Mouse (Mus musculus) embryo, embryonic 11.5 days (tissue): ENCODE measurements around the gene Tmprss9.

ENCODE experiments used
- DNase-seq: peaks from one replicate; pipeline ENCODE4 v3.0.0-alpha.2; 2012; ENCODE audit warnings: low read depth, low spot score

Gene Tmprss9

DNA sequence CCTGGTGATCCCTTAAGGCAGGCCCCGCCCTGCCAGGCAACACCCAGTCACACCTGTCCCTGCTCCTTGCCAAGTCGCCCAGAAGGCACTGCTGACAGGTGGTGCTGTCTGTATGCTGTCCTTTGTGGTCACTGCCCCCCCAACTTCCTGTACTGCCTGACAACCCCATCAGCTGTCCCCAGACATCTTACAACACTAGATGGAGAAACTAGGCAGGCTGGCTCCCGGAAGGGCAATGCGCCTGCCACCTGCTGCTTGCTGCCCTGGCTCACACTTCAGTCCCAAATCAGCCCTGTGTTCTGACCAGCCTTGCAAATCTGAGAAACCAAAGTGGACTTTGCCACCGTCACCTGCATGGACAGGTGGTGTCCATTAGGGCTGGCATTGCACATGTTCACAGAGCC is 42.6 kb downstream of the Tmprss9 start:
- no peak for DNase-seq

DNA sequence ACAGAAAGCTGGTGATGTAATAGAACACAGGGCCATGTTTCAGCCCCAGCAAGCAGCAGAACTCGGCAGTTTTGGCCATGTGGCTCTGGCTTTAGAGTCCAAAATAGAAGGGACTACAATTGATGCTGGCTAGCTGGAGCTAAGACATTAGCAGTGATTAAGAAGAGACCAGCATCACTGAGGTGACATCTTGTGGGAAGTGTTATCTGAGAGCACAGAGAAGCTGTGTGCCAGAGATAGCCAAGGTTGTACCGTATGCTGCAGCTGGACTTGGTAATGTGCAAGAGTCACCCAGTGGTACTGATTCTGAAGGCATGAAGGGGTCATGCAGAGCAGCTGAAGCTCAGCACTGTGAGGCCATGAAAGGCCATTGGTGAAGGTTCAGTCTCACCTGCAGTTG is 43.6 kb downstream of the Tmprss9 start:
- DNase-seq, result no peak

DNA sequence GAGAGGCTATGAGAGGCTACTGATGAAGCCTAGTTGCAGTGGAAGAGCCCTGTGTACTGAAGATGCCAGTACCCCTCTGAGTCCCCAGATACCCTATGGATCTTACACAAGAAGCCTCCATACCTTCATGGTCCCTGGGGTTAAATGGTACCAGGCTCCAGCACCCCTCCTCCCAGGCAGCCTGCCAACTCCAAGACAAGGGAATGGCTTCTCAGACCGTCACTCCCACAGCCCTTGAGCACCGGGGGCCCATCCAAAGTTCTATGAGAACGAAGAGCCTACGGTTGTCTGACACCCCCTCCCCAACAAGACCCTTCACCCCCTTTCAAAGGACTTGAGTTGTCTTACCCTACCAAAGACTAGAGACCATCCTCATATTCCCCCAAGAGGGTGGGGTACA is 44.1 kb downstream of the Tmprss9 start:
- DNase-seq, result no peak

DNA sequence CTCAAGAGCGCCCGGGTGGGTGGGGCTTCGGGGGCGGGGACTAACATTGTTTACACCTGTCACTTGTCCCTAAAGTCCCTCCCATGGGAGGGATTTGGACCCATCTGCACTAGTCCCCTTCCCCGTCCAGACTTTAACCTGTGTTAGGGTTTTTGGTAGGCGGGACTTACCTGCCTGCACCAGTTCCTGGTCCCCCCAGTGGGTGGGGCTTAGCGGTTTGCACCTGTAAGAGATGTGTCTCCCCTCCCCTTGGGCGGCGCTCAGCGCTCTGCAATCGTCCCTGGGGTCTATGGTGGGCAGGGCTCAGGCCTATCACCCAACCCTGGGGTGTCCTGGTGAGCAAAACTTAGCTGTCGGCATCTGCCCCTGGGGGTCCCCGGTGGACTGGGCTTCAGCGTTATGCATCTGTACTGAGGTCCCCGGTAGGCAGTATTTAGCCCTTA is 45.7 kb downstream of the Tmprss9 start:
- no peak for DNase-seq

DNA sequence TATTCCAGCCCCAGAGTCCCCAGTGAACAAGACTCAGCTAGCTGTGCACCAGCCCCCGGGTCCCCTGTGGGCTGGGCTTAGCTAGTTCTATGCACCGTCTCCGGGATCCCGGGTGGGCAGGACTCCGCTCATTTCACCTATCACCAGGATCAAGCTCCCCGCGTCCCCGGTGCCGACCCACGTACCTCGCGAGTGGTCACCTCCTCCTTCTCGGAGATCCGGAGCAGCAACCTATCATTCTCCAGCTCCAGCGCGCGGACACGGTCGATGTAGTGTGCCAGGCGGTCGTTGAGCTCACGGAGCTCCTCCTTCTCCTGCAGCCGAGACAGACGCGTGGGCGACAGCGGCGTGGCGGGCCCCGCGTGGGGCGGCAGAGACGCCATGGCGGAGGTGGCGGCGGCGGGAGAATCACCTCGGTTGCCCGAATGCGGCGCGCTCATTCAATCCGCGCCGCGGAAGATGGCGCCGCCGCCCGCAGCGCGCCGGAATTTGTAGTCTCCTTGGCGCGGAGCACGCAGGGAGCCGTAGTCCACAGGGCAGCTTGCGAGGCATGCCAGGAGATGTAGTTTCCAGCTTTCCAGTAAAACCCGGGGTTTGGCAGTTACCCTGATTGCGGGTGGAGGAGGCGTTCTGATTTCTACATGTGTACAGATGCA is 46.3 kb downstream of the Tmprss9 start, which contains the start of gene Lmnb2:
Lmnb2 (minus strand) TSS at position 467 of the 656 bp plus-strand sequence.
- peak; percentile 56 for DNase-seq

DNA sequence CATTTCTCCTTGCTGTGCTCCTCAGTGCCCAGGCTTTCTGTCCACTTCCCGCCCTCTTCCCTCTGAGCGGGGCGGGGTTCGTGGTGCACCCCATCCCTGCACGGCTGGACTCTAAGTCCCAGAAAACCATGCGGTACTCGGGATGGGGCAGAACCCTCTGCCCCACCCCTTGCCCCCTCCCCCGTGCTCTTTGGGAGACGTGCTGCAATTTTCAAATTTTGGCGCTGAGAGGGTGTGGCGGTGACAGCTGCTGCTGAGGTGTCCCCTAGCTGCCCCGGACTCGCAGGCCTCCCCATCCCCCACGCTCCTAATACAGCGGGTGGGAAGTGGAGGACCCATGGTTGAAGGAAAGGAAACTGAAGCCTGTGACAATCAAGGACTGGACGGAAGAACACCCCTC is 50.3 kb downstream of the Tmprss9 start:
- no peak for DNase-seq

DNA sequence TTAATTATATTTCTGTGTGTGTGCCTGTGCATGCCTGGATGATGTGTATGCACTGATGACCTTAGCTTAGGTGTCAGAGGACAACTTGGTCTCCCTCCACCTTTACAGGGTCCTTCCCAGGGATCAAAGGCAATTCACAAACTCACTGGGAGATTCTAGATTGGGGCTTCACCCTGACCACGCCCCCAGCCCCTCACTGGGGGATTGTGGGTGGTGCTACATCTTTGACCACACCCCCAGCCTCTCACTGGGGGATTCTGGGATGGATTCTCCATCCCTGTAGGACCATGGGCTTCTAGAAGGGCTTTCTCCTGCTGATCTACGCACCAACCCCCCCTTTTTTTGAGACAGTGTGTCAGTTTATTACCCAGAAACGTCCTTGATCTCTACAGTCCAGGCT is 53.8 kb downstream of the Tmprss9 start:
- no peak for DNase-seq

DNA sequence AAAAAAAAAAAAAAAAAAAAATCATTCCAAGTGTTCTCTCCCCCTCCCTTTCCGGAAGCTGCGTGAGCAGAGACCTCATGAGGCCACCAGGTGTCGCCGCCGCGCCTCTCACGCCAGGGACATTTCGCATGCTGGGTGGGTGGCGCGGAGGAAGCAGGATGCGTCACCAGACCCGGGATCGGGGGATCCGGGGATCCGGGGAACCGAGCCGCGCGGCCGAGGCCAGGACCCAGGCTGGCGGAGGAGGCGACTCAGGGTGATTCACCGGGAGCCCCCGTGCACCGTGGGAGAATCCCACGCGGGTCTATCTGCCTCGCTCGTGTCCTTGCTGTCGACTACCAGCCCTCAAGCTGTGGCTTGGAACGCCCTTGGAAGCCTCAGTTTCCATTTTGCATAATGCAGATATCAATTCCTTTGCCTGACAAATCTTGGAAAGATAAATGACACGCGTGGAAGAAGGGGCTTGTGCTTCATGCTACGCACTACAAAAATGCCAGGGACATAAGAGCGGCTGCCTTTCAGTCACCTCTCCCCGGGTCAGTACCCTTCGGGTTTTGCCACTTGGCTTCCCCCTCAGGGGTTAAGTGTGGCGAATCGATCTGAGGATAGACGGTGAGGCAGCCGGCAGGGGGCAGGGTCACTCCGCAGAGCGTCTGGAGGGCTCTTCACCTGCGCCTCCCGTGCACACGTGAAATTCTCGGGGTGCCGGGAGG is 57.1 kb downstream of the Tmprss9 start:
- DNase-seq, result peak; percentile 86

DNA sequence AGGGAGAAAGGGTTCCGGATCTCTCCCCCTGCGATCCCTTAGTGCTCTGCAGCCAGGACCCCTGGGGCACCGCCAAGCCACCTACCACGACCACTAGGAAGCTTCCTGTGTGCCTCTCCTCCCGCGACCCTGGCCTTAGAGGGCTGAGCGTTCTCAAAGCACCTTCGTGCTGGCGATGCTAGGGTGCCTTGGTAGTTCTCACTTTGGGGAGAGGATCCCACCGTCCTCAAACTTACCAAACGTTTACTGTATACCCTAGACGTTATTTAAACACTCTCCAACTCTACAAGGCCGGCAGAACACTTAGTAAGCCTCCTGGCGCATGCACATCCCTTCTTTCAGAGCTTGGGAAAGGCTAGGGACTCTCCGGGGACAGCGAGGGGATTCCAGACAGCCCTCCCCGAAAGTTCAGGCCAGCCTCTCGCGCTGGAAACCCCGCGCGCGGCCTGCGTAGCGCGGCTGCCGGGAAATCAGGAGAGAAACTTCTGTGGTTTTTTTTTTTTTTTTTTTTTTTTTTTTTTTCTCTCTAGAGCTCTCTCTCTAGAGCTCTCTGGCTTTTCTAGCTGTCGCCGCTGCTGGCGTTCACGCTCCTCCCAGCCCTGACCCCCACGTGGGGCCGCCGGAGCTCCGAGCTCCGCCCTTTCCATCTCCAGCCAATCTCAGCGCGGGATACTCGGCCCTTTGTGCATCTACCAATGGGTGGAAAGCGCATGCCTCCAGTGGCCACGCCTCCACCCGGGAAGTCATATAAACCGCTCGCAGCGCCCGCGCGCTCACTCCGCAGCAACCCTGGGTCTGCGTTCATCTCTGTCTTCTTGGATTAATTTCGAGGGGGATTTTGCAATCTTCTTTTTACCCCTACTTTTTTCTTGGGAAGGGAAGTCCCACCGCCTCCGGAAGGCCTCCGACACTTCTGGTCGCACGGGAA is 57.9 kb downstream of the Tmprss9 start, which contains the start of gene Gadd45b:
Gadd45b (plus strand) TSS at position 775 of the 928 bp plus-strand sequence.
- peak; percentile 97 for DNase-seq

DNA sequence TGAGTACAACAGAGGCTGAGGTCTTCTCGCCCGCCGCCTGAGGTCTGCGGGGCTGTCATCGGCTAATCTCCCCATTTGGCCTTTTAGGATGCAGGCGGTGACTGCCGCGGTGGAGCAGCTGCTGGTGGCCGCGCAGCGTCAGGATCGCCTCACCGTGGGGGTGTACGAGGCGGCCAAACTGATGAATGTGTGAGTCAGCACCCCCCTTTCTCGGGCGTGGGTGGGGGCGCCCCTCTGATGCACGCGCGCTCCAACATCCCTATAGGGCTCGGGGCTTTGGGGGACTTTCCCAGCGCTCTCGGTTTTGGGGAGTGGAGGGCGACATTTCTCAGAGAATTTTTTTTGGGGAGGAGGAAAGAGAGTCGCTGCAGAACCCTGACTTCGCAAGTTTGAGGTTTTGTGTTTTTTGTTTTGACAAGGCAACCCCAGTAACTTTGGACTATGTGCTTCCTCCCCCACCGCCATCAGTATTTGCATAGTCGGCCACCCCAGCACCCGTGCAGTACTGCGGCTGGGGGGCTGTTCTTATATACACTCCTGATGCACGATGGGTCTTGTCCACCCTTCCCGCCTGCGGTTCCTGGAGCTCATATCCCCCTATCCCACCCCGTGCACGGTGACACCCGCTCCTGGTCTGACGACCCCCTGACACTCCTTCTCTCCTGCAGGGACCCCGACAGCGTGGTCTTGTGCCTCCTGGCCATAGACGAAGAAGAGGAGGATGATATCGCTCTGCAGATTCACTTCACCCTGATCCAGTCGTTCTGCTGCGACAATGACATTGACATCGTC is 58.9 kb downstream of the Tmprss9 start:
- DNase-seq, result no peak

DNA sequence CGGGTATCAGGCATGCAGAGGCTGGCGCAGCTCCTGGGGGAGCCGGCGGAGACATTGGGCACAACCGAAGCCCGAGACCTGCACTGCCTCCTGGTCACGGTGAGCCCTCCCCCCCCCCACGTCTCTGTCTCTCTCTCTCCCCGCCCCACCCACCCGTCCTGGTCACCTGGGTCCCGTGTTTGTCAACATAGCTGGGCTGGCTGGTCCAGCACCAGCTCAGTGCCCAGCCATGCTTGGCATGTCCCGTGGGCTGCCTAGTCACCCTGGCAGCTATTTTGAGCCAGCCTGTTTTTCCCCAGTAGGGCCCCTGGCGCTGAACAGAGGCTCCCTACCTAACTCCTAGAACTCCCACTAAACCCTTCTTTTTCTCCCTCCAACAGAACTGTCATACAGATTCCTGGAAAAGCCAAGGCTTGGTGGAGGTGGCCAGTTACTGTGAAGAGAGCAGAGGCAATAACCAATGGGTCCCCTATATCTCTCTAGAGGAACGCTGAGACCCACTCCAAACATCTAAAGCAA is 59.6 kb downstream of the Tmprss9 start:
- DNase-seq, result no peak

DNA sequence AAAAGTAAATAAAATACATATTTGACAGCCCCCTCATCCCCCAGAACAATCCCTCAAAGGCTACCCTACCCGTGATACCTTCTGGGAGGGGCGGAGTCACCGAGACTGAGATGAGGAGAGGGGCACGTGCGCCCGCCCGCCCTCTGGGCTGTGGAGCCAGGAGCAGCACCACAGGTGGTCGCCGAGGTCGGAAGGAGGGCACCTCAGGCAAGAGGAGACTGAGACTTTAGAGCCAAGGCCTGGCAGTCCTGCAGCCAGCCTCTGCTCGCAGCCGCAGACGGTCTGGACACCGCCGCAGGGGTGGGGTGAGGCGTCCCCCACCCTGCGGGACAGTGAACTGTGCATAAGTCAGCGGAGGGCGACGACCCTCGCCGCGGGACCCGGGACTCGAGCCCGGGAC is 60.0 kb downstream of the Tmprss9 start:
- no peak for DNase-seq

DNA sequence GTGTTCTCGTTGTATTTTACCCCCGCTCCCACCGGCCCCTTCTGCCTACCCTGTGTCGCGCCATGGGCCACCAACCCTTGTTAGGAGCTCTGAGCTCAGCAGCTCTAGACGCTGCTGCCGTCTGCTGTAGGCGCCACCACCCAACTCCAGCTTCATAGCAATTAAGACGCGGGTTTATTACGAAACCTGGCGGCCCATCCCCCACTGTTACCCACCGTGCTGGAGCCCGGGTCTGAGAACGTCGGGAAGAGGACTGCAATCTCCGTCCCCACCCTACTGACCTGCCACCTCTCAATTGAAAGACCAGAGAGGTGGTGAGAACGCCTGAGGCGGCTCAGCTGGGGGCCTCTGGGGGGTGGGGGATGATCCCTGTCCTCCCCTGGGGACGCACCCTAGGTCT is 60.6 kb downstream of the Tmprss9 start:
- DNase-seq, result no peak

DNA sequence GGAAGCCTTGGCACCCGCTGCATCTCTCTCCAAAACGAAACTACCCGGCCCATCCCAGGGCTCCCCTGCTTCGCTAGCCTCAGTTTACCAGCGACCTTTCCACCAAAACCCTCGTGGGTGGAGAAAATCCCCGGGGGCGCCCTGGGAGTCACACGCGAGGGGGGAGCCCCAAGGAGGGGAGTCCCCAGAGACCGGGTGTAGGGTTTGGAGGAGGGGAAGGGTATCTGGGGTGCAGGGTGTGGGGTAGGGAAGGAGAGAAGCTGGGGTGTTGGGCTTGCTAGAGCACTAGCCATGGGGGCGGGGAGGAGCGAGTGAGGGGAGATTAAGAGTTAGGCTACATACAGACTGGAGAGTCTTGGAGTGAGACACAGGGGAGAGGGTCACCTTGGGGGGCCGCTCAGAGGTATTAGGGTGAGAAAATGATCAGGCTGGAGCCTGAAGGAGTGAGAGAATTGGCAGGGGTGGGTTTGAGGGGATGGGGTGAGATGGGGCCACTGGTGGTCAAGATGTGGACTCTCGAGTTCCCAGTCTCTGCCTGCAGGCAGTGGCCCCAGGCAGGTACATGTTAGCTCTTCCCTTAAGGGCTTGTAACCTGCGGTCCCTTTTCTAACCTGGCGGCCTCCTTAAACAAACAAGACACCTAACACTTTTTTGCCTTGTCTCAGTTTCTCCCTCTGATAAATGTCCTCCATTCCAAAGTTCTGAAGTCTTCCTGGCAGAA is 61.2 kb downstream of the Tmprss9 start:
- no peak for DNase-seq

DNA sequence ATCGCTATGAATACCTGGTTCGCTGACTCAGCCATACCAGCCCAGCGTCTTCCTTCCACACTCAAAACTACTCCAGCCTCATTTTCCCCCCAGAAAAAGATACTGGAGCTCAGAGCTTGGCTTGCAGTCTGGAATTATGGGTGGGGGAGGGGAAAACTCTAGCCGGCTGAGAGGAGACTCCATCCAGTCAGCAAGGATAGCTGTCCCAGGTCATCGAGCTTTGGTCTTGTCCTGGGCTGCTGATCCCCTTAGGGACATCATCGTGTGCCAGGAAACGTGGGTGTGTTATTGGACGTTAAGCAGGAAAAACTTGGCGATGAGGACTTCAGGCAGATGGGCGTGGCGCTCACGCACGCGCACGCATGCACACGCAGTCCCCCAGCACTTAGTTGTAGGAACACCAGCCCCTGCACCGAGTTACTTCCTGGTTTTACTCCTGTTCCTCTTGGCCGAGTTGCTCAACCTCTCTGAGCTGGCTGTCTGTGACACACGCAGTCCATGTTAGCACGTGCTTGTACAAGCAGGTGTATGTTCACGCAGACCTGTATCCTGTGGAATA is 61.9 kb downstream of the Tmprss9 start:
- no peak for DNase-seq

DNA sequence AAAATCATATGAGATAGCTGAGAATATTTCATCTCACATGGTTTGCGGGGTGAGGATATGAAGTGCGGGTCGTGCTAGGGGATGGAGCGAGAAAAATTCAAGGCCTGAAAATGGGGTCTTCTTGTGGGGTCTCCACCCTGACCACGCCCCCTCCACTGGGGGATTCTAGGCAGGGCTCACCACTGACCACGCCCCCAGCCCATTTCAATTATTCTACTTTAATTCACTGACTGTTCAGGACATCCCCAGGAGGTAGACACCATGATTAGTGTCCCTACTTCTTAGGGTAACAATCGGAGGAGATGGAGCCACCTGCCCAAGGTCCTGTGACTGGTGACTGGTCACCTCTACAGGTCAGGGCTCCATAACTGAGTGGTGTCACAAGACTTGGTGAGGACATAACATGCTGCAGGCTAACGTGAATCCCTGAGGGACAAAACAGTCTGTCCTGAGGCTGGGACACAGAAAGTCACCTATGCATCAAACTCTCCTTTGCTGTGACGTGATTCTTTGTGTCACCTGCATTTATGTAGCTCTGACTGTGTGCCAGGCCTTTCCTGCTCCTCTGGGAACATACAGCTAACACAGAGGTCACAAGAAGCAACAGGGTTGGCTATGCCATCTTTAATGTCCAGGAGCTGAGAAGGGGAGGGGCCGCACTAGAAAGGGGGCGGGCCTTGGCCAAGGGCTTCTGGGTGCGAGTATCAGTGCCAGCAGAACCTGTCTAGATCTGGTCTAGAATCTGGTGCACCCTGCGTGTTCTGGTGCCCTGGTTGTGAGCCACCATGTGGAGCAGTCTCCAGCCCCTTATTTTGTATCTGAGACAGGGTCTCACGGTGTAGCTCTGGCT is 62.7 kb downstream of the Tmprss9 start:
- no peak for DNase-seq

DNA sequence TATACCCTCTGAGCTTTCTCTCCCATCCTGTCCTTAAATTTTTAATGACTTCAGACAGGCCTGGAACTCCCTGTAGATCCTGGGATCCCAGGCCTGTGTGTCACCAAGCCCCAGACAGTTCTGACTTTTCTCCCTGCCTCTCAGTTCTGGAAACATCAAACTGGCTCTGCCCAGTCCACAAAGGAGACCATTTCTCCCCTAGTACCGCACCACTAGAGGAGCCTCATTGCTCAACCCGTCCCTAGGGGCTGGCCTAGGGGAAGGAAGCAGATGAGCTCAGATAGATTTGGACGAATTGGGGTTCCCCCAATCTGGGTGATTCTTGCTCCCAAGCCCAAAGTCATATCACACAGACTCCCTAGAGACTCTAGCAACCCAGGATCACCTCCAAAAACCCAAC is 63.6 kb downstream of the Tmprss9 start:
- DNase-seq, result no peak

DNA sequence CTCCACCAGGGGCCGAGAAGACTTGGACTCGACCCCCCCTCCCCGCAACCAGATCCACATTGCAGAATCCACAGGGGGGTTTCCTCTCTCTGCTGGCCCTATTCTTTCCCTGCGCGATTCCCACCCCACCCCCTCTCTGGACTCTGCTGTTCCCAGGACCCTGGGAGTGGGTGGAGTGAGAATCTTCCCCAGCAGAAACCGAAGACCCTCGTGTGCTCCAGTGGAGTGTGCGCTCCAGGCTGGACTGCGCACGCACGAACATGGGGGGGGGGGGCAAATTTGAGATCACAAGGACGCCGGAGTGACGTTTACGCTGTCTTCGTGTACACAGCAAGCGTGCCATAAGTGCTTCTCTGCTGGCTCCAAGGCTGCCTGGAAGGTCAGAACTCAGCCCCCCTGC is 64.0 kb downstream of the Tmprss9 start:
- no peak for DNase-seq

DNA sequence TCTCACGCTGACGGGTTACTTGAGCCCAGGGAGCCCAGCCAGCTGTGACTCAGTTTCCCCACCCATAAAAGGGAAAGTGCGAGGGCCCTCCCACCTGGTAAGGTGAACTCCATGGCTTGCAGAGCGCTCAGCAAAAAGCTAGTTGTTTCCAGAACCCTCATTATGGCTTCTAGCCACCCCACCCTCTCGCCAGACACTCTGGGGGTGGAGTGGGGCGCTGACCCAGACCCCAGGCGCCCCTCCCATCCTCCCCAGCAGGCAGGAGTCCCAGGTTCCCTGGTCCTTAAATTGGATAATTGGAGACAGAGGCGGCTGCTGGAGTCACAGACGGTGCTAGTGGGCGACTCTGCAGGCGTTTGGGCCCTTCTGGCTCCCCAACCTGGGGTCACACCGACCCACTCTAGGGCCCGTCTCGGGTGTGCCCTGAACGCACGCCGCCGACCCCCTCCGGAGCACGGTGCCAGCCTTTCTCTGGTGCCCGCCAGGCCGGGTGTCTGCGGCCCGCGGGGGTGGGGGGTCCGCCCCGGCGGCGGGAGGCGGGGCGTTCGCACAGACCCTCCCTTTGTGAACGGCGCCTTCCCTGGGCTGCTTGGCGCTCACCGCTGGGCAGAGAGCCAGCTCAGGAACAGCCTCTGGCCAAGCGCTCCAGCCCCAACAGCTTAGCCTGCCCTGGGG is 64.6 kb downstream of the Tmprss9 start:
- DNase-seq, result no peak
